Mouse (Mus musculus): ENCODE data around the gene Rbm18. TPM values are rescaled to one million over a fixed set of nuclear protein-coding genes. Genes with fewer than 3 reads are reported as not detected.

The Rbm18 gene
- polyA plus RNA-seq, 1 experiment, result 40.6 TPM

GRCm38 (mm10) chr2:36103069-36103554 lies 33.5 kb downstream of the Rbm18 start:
- 0 out of 2 replicates have a peak overlapping the region, but pooled peaks have one; percentile 1 for H3K4me3 ChIP-seq (ENCODE audit: low read depth, low read length)
- H3K9me3 ChIP-seq (replicated peaks; ENCODE audit: control insufficient read depth, insufficient read depth, low read length, poor library complexity, severe bottlenecking), result no peaks in the 10 kb centered on the region
- no peak for TF ChIP-seq CTCF (IDR thresholded peaks at IDR 0.05; ENCODE audit: low read depth, low read length)
- TF ChIP-seq POLR2A (IDR thresholded peaks at IDR 0.05; ENCODE audit: insufficient read depth, low read length), result no peak
- no peak for TF ChIP-seq EP300 (IDR thresholded peaks at IDR 0.05; ENCODE audit: insufficient read depth, low read depth, low read length)
- peaks cover 26% of the 10 kb centered on the region for H3K27me3 ChIP-seq (ENCODE audit: control insufficient read depth, insufficient read depth, low read length, poor library complexity, severe bottlenecking)
- H3K9ac ChIP-seq (ENCODE audit: low read depth, poor library complexity, severe bottlenecking), result no peak overlapping the region
- H3K27ac ChIP-seq (ENCODE audit: insufficient read depth, low read length), result no peak overlapping the region
- H3K36me3 ChIP-seq (ENCODE audit: control insufficient read depth, insufficient read depth, low read length, poor library complexity, severe bottlenecking), result no peaks in the 10 kb centered on the region
- H3K4me1 ChIP-seq (ENCODE audit: control insufficient read depth, insufficient read depth, low read length), result peaks cover 2% of the 10 kb centered on the region

- H3K27ac ChIP-seq (ENCODE audit: insufficient read depth, low read length), result no peak overlapping the region
- H3K27me3 ChIP-seq (ENCODE audit: control insufficient read depth, insufficient read depth, low read length, poor library complexity, severe bottlenecking), result peaks cover 26% of the 10 kb centered on the region
- TF ChIP-seq POLR2A (IDR thresholded peaks at IDR 0.05; ENCODE audit: insufficient read depth, low read length) (no peak), EP300 (IDR thresholded peaks at IDR 0.05; ENCODE audit: insufficient read depth, low read depth, low read length) (no peak), CTCF (IDR thresholded peaks at IDR 0.05; ENCODE audit: low read depth, low read length) (no peak)
- H3K36me3 ChIP-seq (ENCODE audit: control insufficient read depth, insufficient read depth, low read length, poor library complexity, severe bottlenecking), result no peaks in the 10 kb centered on the region
- H3K9ac ChIP-seq (ENCODE audit: low read depth, poor library complexity, severe bottlenecking), result no peak overlapping the region
- H3K4me1 ChIP-seq (ENCODE audit: control insufficient read depth, insufficient read depth, low read length), result peaks cover 2% of the 10 kb centered on the region
- H3K9me3 ChIP-seq (replicated peaks; ENCODE audit: control insufficient read depth, insufficient read depth, low read length, poor library complexity, severe bottlenecking), result no peaks in the 10 kb centered on the region
- peak overlapping the region; percentile 13 for H3K4me3 ChIP-seq (ENCODE audit: low read depth, low read length)
Observed at GRCm38 (mm10) chr2:36102559-36102946, 34.0 kb downstream of the Rbm18 start.

DNA sequence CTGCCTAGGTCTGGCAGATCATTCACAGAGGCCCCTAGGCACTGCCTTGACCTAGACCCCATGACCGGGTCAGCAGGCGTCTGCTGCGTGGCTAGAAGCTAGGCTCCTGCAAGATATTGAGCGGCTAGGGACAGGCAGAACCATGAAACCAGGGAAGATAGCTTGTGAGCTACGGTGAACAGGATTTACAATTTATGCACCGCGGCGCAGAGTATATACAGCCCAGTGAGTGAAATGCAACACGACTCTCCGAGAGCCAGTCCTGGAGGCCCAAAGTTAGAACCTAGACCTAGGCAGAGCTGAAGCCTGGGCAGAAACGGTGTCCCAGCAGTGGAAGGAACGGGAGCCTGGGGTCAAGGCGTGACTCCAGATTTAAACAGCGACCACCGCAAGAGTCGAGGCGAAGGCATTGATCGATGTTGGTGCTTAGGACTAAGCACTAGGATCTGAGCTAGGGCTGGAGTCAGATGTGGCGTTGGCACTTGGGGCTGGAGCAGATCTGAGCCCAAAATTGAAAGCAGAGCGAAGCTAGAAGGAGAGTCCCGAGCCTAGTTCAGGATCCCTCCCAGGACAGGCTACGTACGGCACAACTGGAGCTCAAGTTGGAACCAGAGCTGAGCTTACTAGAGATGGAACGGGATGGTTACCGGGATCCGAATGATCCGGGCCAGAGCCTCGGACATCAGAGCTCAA lies 34.6 kb downstream of the Rbm18 start:
- Histone ChIP-seq H3K4me3 (ENCODE audit: low read depth, low read length) (no peak overlapping the region), H3K36me3 (ENCODE audit: control insufficient read depth, insufficient read depth, low read length, poor library complexity, severe bottlenecking) (no peaks in the 10 kb centered on the region), H3K27me3 (ENCODE audit: control insufficient read depth, insufficient read depth, low read length, poor library complexity, severe bottlenecking) (peaks cover 25% of the 10 kb centered on the region), H3K9ac (ENCODE audit: low read depth, poor library complexity, severe bottlenecking) (no peak overlapping the region), H3K4me1 (ENCODE audit: control insufficient read depth, insufficient read depth, low read length) (peaks cover 2% of the 10 kb centered on the region), H3K27ac (ENCODE audit: insufficient read depth, low read length) (no peak overlapping the region), H3K9me3 (replicated peaks; ENCODE audit: control insufficient read depth, insufficient read depth, low read length, poor library complexity, severe bottlenecking) (no peaks in the 10 kb centered on the region)
- no peak for TF ChIP-seq POLR2A (IDR thresholded peaks at IDR 0.05; ENCODE audit: insufficient read depth, low read length)
- TF ChIP-seq EP300 (IDR thresholded peaks at IDR 0.05; ENCODE audit: insufficient read depth, low read depth, low read length), result no peak
- TF ChIP-seq CTCF (IDR thresholded peaks at IDR 0.05; ENCODE audit: low read depth, low read length), result no peak

DNA sequence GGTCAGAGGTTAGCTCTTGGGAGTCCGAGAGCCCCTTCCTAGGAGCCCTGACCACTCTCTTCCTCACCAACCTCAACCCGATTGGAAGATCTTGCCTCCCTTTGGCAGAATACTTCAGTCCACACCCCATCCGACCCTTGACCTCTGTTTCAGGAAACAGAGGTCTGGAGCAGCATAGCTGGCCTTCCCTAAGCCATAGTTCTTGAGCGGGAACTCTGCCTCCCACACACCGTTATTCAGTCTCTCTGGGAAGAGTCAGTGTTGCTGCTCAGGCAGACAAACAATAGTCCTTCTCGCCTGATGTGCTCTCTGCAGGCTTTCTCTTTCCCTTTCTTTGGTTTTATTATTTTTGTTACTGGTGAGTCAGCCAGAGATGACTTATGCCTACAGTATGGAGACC lies 36.8 kb downstream of the Rbm18 start:
- Histone ChIP-seq H3K4me3 (ENCODE audit: low read depth, low read length) (no peak overlapping the region), H3K27ac (ENCODE audit: insufficient read depth, low read length) (no peak overlapping the region), H3K27me3 (ENCODE audit: control insufficient read depth, insufficient read depth, low read length, poor library complexity, severe bottlenecking) (peaks cover 19% of the 10 kb centered on the region), H3K36me3 (ENCODE audit: control insufficient read depth, insufficient read depth, low read length, poor library complexity, severe bottlenecking) (no peaks in the 10 kb centered on the region), H3K9me3 (replicated peaks; ENCODE audit: control insufficient read depth, insufficient read depth, low read length, poor library complexity, severe bottlenecking) (no peaks in the 10 kb centered on the region), H3K9ac (ENCODE audit: low read depth, poor library complexity, severe bottlenecking) (no peak overlapping the region), H3K4me1 (ENCODE audit: control insufficient read depth, insufficient read depth, low read length) (peaks cover 2% of the 10 kb centered on the region)
- no peak for TF ChIP-seq POLR2A (IDR thresholded peaks at IDR 0.05; ENCODE audit: insufficient read depth, low read length)
- TF ChIP-seq CTCF (IDR thresholded peaks at IDR 0.05; ENCODE audit: low read depth, low read length), result no peak
- TF ChIP-seq EP300 (IDR thresholded peaks at IDR 0.05; ENCODE audit: insufficient read depth, low read depth, low read length), result no peak

GRCm38 (mm10) chr2:36098021-36098420 lies 38.6 kb downstream of the Rbm18 start:
- Histone ChIP-seq H3K9me3 (replicated peaks; ENCODE audit: control insufficient read depth, insufficient read depth, low read length, poor library complexity, severe bottlenecking) (no peaks in the 10 kb centered on the region), H3K27me3 (ENCODE audit: control insufficient read depth, insufficient read depth, low read length, poor library complexity, severe bottlenecking) (peaks cover 5% of the 10 kb centered on the region), H3K4me3 (ENCODE audit: low read depth, low read length) (no peak overlapping the region), H3K27ac (ENCODE audit: insufficient read depth, low read length) (no peak overlapping the region), H3K4me1 (ENCODE audit: control insufficient read depth, insufficient read depth, low read length) (peaks cover under 1% of the 10 kb centered on the region), H3K9ac (ENCODE audit: low read depth, poor library complexity, severe bottlenecking) (no peak overlapping the region), H3K36me3 (ENCODE audit: control insufficient read depth, insufficient read depth, low read length, poor library complexity, severe bottlenecking) (no peaks in the 10 kb centered on the region)
- no peak for TF ChIP-seq EP300 (IDR thresholded peaks at IDR 0.05; ENCODE audit: insufficient read depth, low read depth, low read length)
- no peak for TF ChIP-seq CTCF (IDR thresholded peaks at IDR 0.05; ENCODE audit: low read depth, low read length)

DNA sequence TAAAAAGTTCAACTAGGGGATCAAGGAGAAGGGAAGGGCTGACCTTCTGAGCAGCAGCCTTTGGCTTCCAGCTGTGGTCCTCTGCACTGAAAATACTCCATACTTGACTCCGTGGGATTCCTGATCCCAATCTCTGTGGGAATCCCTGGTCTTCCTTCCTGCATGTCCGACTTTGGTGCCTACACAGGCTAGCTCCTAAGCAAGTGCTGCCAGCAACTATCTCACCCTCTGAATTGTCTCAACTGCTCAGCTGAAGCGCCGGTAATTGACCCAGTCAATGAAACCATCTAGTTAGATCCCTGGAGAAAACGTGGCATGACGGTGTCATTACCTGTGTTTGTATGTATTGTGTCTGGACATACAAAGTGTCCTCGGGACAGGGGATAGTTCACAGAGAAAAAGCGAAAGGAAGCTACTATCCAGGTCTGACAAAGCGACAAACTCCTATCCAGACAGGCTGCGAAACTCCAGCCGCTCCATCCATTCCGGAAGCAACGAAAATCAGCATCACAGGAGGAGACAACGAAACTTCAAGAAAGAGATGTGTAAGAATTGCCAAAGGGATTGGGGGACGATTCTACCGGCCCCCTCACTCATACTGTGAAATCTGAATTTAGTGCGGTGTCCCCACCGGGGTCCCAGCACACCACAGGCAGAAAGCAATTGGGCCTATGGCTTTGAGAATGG lies 39.3 kb downstream of the Rbm18 start:
- peaks cover 9% of the 10 kb centered on the region for H3K27me3 ChIP-seq (ENCODE audit: control insufficient read depth, insufficient read depth, low read length, poor library complexity, severe bottlenecking)
- no peak overlapping the region for H3K4me3 ChIP-seq (ENCODE audit: low read depth, low read length)
- no peak overlapping the region for H3K9ac ChIP-seq (ENCODE audit: low read depth, poor library complexity, severe bottlenecking)
- H3K9me3 ChIP-seq (replicated peaks; ENCODE audit: control insufficient read depth, insufficient read depth, low read length, poor library complexity, severe bottlenecking), result no peaks in the 10 kb centered on the region
- no peaks in the 10 kb centered on the region for H3K4me1 ChIP-seq (ENCODE audit: control insufficient read depth, insufficient read depth, low read length)
- H3K27ac ChIP-seq (ENCODE audit: insufficient read depth, low read length), result no peak overlapping the region
- H3K36me3 ChIP-seq (ENCODE audit: control insufficient read depth, insufficient read depth, low read length, poor library complexity, severe bottlenecking), result no peaks in the 10 kb centered on the region
- TF ChIP-seq EP300 (IDR thresholded peaks at IDR 0.05; ENCODE audit: insufficient read depth, low read depth, low read length) (no peak), CTCF (IDR thresholded peaks at IDR 0.05; ENCODE audit: low read depth, low read length) (no peak), POLR2A (IDR thresholded peaks at IDR 0.05; ENCODE audit: insufficient read depth, low read length) (no peak)

Data from ES-Bruce4 (cell line).